Mouse (Mus musculus): Measurements from ENCODE around the gene Ndufab1. TPM values are rescaled to one million over a fixed set of nuclear protein-coding genes. Genes with fewer than 3 reads are reported as not detected.
"Not testable (repeated sequence)": the region's sequence is repeated elsewhere in the genome, so short reads cannot be mapped to it uniquely, and the experiment has no call there.

Ndufab1 gene
- polyA plus RNA-seq, 1 experiment from 2014 or later: 633 TPM

- 7% methylated on average over 25 of the region's 28 CpGs for WGBS
- peak; percentile 65 for ATAC-seq (ENCODE audit: insufficient number of reproducible peaks, insufficient read depth, low FRiP score, low TSS enrichment)
- H3K27ac ChIP-seq: 0 out of 2 replicates have a peak overlapping the region, but pooled peaks have one; percentile 46
- H3K27me3 ChIP-seq, H3K9me3 ChIP-seq, H3K4me1 ChIP-seq: not testable (repeated sequence)
- H3K9ac ChIP-seq: peak overlapping the region; percentile 89
- H3K4me3 ChIP-seq: peak overlapping the region; percentile 79
- H3K36me3 ChIP-seq: peaks cover 20% of the 10 kb centered on the region
- peak overlapping the region; percentile 88 for H3K4me2 ChIP-seq (replicated peaks)
These were observed 506 bp downstream of the Ndufab1 start for GRCm38 (mm10) chr7:122101014-122101746.

DNA sequence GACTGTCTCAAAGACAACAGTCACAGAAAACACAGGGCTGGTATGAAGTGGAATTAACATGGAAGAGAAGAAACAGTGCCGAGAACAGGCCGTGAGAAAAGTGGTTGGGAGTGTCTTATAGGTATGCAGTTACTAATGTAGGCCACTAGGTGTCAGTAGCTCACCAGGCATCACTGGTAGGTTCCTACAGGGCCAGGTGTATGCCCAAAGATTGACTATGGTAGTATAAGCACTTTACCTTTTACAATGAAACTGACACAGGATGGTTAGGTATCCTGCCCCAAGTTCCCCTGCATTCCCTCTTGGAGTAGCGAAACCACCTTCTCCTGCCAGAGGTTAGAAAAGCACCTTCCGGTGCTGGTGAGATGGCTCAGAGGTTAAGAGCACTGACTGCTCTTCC lies 2.5 kb downstream of the Ndufab1 start:
- Histone ChIP-seq H3K9me3 (no peaks in the 10 kb centered on the region), H3K27me3 (no peaks in the 10 kb centered on the region), H3K4me1 (peaks cover 7% of the 10 kb centered on the region), H3K36me3 (peaks cover 40% of the 10 kb centered on the region), H3K27ac (no peak overlapping the region), H3K4me2 (replicated peaks) (no peak overlapping the region), H3K9ac (no peak overlapping the region), H3K4me3 (no peak overlapping the region)
- 72% methylated on average over 4 of the region's 4 CpGs for WGBS
- ATAC-seq (ENCODE audit: insufficient number of reproducible peaks, insufficient read depth, low FRiP score, low TSS enrichment): no peak

DNA sequence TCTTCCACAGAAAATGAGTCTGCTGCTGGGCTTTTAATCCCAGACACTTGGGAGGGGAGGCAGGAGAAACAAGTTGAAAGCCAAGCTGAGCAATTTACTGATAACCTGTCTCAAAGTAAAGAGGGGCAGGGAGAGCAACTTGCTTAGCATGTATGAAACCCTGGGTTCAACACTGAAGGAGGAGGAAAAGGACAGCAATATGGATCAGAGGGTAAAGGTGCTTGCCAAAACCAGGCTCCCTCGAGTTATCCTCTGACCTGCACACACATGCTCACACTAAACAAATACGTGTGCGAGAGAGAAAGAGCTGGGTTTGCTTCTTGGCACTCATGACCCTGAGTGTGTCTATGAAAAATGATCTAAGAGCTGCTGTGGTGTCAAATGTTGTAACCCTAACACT lies 3.7 kb downstream of the Ndufab1 start:
- Histone ChIP-seq H3K4me1 (peaks cover 7% of the 10 kb centered on the region), H3K27ac (no peak overlapping the region), H3K9me3 (no peaks in the 10 kb centered on the region), H3K4me2 (replicated peaks) (no peak overlapping the region), H3K27me3 (no peaks in the 10 kb centered on the region), H3K4me3 (no peak overlapping the region), H3K36me3 (peaks cover 49% of the 10 kb centered on the region), H3K9ac (no peak overlapping the region)
- ATAC-seq (ENCODE audit: insufficient number of reproducible peaks, insufficient read depth, low FRiP score, low TSS enrichment): no peak
- 88% methylated on average over 3 of the region's 3 CpGs for WGBS

DNA sequence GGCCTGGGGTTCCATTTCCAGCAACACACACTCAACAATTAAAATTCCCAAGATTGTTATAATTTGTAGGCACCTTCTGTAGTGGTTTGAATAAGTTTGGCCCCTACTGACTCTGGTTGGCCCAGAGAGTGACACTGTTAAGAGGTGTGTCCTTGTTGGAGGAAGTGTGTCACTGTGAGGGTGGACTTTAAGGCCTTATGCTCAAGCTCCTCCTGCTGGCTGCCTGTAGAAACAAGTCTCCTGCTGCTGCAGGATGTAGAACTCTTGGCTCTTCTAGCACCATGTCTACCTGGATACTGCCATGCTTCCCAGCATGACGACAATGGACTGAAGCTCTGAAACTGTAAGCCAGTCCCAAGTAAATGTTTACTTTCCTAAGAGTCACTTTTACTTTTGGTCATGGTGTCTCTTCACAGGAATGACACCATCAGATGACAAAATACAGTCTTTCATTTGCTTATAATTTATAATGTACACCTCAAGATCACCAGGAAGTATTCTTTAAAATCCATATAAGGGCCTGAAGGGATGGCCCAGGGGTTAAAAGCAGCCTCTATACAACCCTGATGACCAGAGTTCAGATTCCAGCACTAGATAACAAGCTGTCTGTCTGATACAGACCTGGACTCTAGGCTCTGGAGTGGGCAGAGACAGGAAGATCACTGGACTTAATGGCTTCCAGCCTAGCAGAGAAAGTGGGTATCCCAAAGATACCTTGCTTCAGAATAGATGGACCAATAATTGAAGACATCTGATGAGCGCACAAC lies 6.9 kb downstream of the Ndufab1 start:
- WGBS: 97% methylated on average over 2 of the region's 2 CpGs
- no peaks in the 10 kb centered on the region for H3K4me1 ChIP-seq
- H3K4me3 ChIP-seq: no peak overlapping the region
- H3K4me2 ChIP-seq (replicated peaks): no peak overlapping the region
- H3K36me3 ChIP-seq: peaks cover 77% of the 10 kb centered on the region
- H3K27ac ChIP-seq: no peak overlapping the region
- no peak for ATAC-seq (ENCODE audit: insufficient number of reproducible peaks, insufficient read depth, low FRiP score, low TSS enrichment)
- H3K27me3 ChIP-seq: no peaks in the 10 kb centered on the region
- no peaks in the 10 kb centered on the region for H3K9me3 ChIP-seq
- H3K9ac ChIP-seq: no peak overlapping the region

DNA sequence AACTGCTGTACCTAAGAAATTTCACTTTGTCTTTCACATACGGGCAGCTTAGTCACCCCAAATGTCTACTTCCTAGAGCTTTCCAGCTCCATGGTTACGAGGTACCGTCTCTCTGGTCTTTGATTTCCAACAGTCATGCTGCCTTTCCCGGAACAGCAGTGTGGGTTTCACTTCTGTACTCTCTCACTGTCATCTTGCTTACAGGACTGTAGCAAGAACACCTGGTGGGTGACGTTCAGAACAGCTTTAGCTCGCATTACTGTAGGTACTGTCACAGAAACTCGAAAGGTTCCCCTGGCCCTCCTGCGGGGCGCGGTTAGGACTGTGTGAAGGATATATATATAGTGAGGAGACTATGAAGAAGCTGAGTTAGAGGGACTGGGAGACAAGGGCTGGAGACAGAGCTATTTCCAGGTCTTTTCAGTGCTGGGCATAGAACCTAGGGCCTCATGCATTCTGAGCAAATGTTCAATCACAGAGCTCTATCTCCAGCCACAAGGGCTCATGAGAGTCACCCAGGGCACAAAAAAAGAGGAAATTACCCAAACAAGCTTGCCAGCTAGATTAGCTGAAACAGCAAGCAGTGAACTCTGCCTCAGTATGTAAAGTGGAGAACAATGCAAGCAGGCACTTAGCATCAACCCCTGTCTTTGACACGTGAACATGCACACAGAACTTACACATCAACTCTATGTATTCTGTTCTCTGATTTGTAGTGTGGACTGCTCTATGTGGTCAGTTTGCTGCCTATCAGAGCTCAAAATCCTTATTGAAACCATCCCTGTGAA lies 14.3 kb downstream of the Ndufab1 start:
- peaks cover 65% of the 10 kb centered on the region for H3K36me3 ChIP-seq
- ATAC-seq (ENCODE audit: insufficient number of reproducible peaks, insufficient read depth, low FRiP score, low TSS enrichment): no peak
- no peak overlapping the region for H3K27ac ChIP-seq
- H3K4me1 ChIP-seq: no peaks in the 10 kb centered on the region
- 92% methylated on average over 11 of the region's 11 CpGs for WGBS
- H3K4me2 ChIP-seq (replicated peaks): no peak overlapping the region
- H3K27me3 ChIP-seq: no peaks in the 10 kb centered on the region
- H3K9ac ChIP-seq: no peak overlapping the region
- H3K4me3 ChIP-seq: no peak overlapping the region
- no peaks in the 10 kb centered on the region for H3K9me3 ChIP-seq

GRCm38 (mm10) chr7:122081071-122081470 lies 20.6 kb downstream of the Ndufab1 start:
- no peak for ATAC-seq (ENCODE audit: insufficient number of reproducible peaks, insufficient read depth, low FRiP score, low TSS enrichment)
- H3K36me3 ChIP-seq: peaks cover 67% of the 10 kb centered on the region

DNA sequence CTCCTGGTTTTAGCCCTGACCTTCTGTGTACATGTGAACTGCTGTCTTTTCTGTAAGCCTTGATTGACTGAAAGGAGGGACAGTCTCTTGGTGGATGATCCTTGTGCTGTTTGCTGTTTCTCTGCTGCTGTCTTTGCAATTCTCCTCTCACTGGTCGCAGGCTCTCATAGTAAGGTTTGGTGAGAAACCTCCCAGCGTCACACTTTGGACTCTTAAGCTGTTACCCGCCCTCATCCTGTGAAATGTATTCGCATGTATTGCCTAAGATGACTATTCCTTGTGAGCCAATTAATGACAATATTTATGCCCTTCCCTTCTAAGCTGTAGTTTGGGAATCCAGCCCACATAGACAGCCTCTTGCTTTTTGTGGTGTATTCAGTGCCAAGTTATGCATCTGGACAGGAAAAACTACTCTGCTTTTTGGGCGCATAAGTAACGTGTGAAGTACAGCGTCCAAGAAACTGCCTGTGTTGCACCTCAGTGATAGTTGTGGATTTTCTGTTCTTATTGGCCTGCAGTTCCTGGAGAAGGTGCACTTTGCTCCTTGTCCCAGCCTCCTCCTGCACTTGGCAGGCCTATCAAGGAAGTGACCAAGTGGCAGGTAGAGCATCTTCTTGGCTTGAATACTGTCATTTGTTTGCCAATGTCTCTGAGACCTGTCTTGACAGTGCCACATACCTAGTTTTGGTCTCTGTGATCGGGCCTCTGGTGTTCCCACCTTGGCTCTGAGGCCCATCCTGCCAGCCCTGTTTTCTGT lies 21.7 kb downstream of the Ndufab1 start:
- no peak overlapping the region for H3K27ac ChIP-seq
- no peaks in the 10 kb centered on the region for H3K9me3 ChIP-seq
- H3K27me3 ChIP-seq: no peaks in the 10 kb centered on the region
- no peak overlapping the region for H3K4me2 ChIP-seq (replicated peaks)
- H3K4me1 ChIP-seq: no peaks in the 10 kb centered on the region
- no peak overlapping the region for H3K9ac ChIP-seq
- no peak overlapping the region for H3K4me3 ChIP-seq
- ATAC-seq (ENCODE audit: insufficient number of reproducible peaks, insufficient read depth, low FRiP score, low TSS enrichment): no peak
- 95% methylated on average over 8 of the region's 8 CpGs for WGBS
- H3K36me3 ChIP-seq: peaks cover 71% of the 10 kb centered on the region

More at GRCm38 (mm10) chr7:122081071-122081470, 20.6 kb downstream of the Ndufab1 start:
- H3K4me2 ChIP-seq (replicated peaks): no peak overlapping the region
- no peak overlapping the region for H3K27ac ChIP-seq
- 91% methylated on average over 1 of the region's 1 CpGs for WGBS
- no peak overlapping the region for H3K9ac ChIP-seq
- no peak overlapping the region for H3K4me3 ChIP-seq
- no peaks in the 10 kb centered on the region for H3K27me3 ChIP-seq
- H3K4me1 ChIP-seq: no peaks in the 10 kb centered on the region
- H3K9me3 ChIP-seq: no peaks in the 10 kb centered on the region

- Histone ChIP-seq H3K4me3 (no peak overlapping the region), H3K36me3 (peaks cover 81% of the 10 kb centered on the region), H3K4me2 (replicated peaks) (no peak overlapping the region), H3K4me1 (no peaks in the 10 kb centered on the region), H3K9ac (no peak overlapping the region), H3K27me3 (no peaks in the 10 kb centered on the region), H3K9me3 (no peaks in the 10 kb centered on the region), H3K27ac (no peak overlapping the region)
- no peak for ATAC-seq (ENCODE audit: insufficient number of reproducible peaks, insufficient read depth, low FRiP score, low TSS enrichment)
- 78% methylated on average over 3 of the region's 3 CpGs for WGBS
These were observed 27.3 kb downstream of the Ndufab1 start for GRCm38 (mm10) chr7:122074374-122074773.

DNA sequence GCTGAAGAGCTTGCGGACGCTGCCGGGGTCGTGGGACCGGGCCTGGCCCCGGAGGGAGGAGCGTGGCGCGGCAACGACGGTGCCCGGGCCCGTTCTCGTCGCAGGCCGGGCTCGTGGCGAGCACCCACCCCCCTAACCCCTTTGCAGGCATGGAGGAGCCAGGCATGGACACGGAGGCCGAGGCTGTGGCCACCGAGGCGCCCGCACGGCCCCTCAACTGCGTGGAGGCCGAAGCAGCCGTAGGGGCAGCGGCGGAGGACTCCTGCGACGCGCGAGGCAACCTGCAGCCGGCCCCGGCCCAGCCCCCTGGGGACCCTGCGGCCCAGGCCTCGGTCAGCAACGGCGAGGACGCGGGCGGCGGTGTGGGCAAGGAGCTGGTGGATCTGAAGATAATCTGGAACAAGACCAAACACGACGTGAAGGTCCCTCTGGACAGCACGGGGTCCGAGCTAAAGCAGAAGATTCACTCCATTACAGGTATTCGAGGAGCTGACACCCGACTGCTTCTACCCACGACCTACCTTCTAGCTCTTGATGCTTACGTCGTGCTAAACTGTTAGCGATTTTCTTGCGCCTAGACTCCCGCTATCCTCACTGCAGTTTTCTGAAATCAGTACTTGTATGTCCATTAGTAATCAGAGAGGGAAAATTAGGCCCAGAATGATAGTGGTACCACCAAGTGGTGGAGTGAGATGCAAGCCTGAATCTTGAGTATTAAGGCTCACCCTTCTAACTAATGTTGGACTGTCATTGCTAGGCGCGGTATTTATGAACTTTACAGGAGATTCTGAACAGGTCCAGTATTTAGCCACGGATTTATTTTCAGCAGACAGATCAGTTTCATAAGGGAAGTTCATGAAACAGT lies 33.9 kb downstream of the Ndufab1 start:
- H3K9me3 ChIP-seq: no peaks in the 10 kb centered on the region
- H3K27ac ChIP-seq: peak overlapping the region; percentile 85
- H3K36me3 ChIP-seq: peaks cover 31% of the 10 kb centered on the region
- peak; percentile 31 for ATAC-seq (ENCODE audit: insufficient number of reproducible peaks, insufficient read depth, low FRiP score, low TSS enrichment)
- peak overlapping the region; percentile 86 for H3K4me3 ChIP-seq
- WGBS: 1% methylated on average over 58 of the region's 58 CpGs
- H3K4me1 ChIP-seq: peaks cover 19% of the 10 kb centered on the region
- peak overlapping the region; percentile 91 for H3K9ac ChIP-seq
- peak overlapping the region; percentile 73 for H3K4me2 ChIP-seq (replicated peaks)
- no peaks in the 10 kb centered on the region for H3K27me3 ChIP-seq

- H3K9me3 ChIP-seq: no peaks in the 10 kb centered on the region
- peak within 1 kb of the TSS; percentile 86 for H3K4me3 ChIP-seq
- WGBS: under 1% methylated on average over 60 of the region's 60 CpGs
- peaks cover 19% of the 10 kb centered on the region for H3K4me1 ChIP-seq
- H3K27ac ChIP-seq: peak within 1 kb of the TSS; percentile 85
- peak within 1 kb of the TSS; percentile 91 for H3K9ac ChIP-seq
- peak; percentile 100 for ATAC-seq (ENCODE audit: insufficient number of reproducible peaks, insufficient read depth, low FRiP score, low TSS enrichment)
- H3K4me2 ChIP-seq (replicated peaks): peak within 1 kb of the TSS; percentile 73
- H3K27me3 ChIP-seq: no peaks in the 10 kb centered on the region
- H3K36me3 ChIP-seq: peaks cover 30% of the 10 kb centered on the region
These were observed 34.7 kb downstream of the Ndufab1 start, which contains the start of the genes Ubfd1 and Ears2 for GRCm38 (mm10) chr7:122066945-122067516. Ubfd1 (plus strand) TSS chr7:122067175. Ears2 (minus strand) TSS chr7:122067263.

All from embryonic facial prominence, embryonic 12.5 days (tissue).